Mouse (Mus musculus) small intestine, adult 2 months (tissue): ENCODE data around the gene Mios. TPM values are rescaled to one million over a fixed set of nuclear protein-coding genes. Genes with fewer than 3 reads are reported as not detected.
A peak's percentile ranks its signal among the peaks of the same experiment; 100 is the strongest.

ENCODE experiments used
- H3K27ac ChIP-seq: fragments of 200-500 bp; 2 replicates; pipeline ENCODE4 v1.5.1; 2012; ENCODE audit warnings: low read depth, low read length, control low read depth, inconsistent platforms; ENCODE audit not compliant: insufficient read depth
- H3K27me3 ChIP-seq: fragments of 200-500 bp; 2 replicates; pipeline ENCODE4 v1.6.1; 2012; ENCODE audit warnings: mild to moderate bottlenecking, moderate library complexity, low read length, inconsistent platforms; ENCODE audit not compliant: control insufficient read depth, insufficient read depth
- H3K36me3 ChIP-seq: fragments of 200-500 bp; 2 replicates; pipeline ENCODE4 v1.6.1; 2012; ENCODE audit warnings: mild to moderate bottlenecking, low read length, control low read depth, inconsistent platforms; ENCODE audit not compliant: control insufficient read depth, insufficient read depth
- H3K4me1 ChIP-seq: fragments of 200-500 bp; 2 replicates; pipeline ENCODE4 v1.6.1; 2012; ENCODE audit warnings: low read length, inconsistent platforms, mixed read lengths; ENCODE audit not compliant: control insufficient read depth, insufficient read depth, insufficient read length
- H3K4me3 ChIP-seq: fragments of 200-500 bp; 2 replicates; pipeline ENCODE4 v1.5.1; 2012; ENCODE audit warnings: low read depth, mild to moderate bottlenecking, control low read depth, inconsistent platforms, low read length, moderate library complexity
- CTCF ChIP-seq: fragments of 200-500 bp; IDR thresholded peaks from 2 replicates; pipeline ENCODE4 v1.5.1; 2012; ENCODE audit warnings: low read depth, mild to moderate bottlenecking, control low read depth, inconsistent platforms, low read length, moderate library complexity, mixed read lengths; ENCODE audit not compliant: insufficient replicate concordance, insufficient read length; ENCODE audit errors: extremely low read depth
- POLR2A ChIP-seq: fragments of 200-500 bp; IDR thresholded peaks from 2 replicates; pipeline ENCODE4 v1.6.1; 2012; ENCODE audit warnings: low read depth, mild to moderate bottlenecking, control low read depth, inconsistent platforms, low read length, moderate library complexity
- WGBS: fragments of 180-500 bp; shearing (Covaris S2); methylation state at CpG from one replicate; pipeline ENCODE4 v1.1.7; 2018; 5-methylcytosine and 5-hydroxymethylcytosine counted together
- polyA plus RNA-seq: library from polyadenylated mRNA; depleted of rRNA; stranded (reverse); fragments of >200 nt; gene quantifications from 2 replicates; pipeline ENCODE4 v1.2.3, GENCODE M21; 2012

Mios gene
- polyA plus RNA-seq, 1 experiment = 0.43 TPM

GRCm38 (mm10) chr6:8228596-8228995 lies 19.6 kb downstream of the Mios start:
- TF ChIP-seq POLR2A = no peak
- TF ChIP-seq CTCF = no peak
- 94% methylated on average over 3 of the region's 3 CpGs for WGBS
- Histone ChIP-seq H3K27me3 (no peaks in the 10 kb centered on the region), H3K27ac (no peak overlapping the region), H3K4me1 (no peaks in the 10 kb centered on the region), H3K4me3 (no peak overlapping the region), H3K36me3 (peaks cover 26% of the 10 kb centered on the region)

DNA sequence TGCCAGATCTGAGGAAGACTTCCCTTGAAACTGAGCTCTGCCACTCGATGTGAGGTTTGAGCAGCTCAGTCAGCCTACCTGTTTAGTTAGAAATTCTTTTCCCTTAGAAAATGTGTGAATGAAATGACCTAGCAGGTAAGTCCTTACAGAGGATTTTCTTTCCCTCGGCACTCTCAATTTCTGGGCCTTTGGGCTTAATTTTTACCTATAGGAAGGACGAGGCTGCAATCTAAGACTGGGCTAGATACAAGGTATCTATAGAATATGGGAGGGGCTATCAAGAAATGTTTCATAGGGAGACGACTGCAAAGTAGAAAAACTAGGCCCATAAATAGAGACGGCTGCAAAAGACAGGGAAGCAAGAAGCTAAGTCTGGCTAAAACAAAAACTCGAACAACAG lies 49.3 kb downstream of the Mios start:
- peak overlapping the region; percentile 13; the same call in 1 of the 2 replicates for H3K27ac ChIP-seq
- peak overlapping the region; percentile 90 for H3K4me3 ChIP-seq
- H3K4me1 ChIP-seq = no peaks in the 10 kb centered on the region
- WGBS = 3% methylated on average over 6 of the region's 6 CpGs
- 0 out of 2 replicates have a peak, but pooled peaks cover 6% of the 10 kb centered on the region for H3K36me3 ChIP-seq
- no peaks in the 10 kb centered on the region for H3K27me3 ChIP-seq
- TF ChIP-seq POLR2A (no peak), CTCF (no peak)

GRCm38 (mm10) chr6:8259004-8259666 lies 50.1 kb downstream of the Mios start, which contains the start of the genes Rpa3, Umad1 and Gm45062:
TSS of gene Rpa3 (minus strand) at chr6:8259173.
TSS of gene Umad1 (plus strand) at chr6:8259288.
TSS of gene Gm45062 (plus strand) at chr6:8259450.
- 0 out of 2 replicates have a peak, but pooled peaks cover 4% of the 10 kb centered on the region for H3K36me3 ChIP-seq
- H3K27ac ChIP-seq = peak within 1 kb of the TSS; percentile 88
- peak within 1 kb of the TSS; percentile 94 for H3K4me3 ChIP-seq
- H3K27me3 ChIP-seq = no peaks in the 10 kb centered on the region
- no peaks in the 10 kb centered on the region for H3K4me1 ChIP-seq
- under 1% methylated on average over 64 of the region's 64 CpGs for WGBS
- TF ChIP-seq POLR2A = peak; percentile 61
- no peak for TF ChIP-seq CTCF

DNA sequence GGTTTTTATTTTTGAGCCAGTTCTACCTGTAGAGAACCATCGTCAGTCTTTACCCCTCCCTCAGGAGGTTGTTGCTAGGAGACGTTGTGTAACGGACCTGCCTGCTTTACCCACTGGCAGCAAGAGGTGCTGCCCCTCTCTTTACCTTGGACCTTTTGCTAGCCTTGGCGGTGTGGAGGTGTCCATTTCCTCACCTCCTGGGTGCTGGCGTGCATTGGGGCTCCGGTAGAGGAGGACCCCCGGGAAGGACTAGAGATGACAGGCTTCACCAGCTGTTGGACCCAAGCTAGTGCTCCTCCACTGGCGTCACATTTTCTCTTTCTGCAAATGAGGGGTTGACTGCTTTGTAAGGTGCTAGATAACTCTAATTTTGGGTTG lies 50.6 kb downstream of the Mios start:
- Histone ChIP-seq H3K4me1 (no peaks in the 10 kb centered on the region), H3K4me3 (peak overlapping the region; percentile 94), H3K36me3 (0 out of 2 replicates have a peak, but pooled peaks cover 4% of the 10 kb centered on the region), H3K27ac (peak overlapping the region; percentile 88), H3K27me3 (no peaks in the 10 kb centered on the region)
- TF ChIP-seq POLR2A = no peak
- TF ChIP-seq CTCF = no peak
- WGBS = 0% methylated on average over 8 of the region's 8 CpGs

DNA sequence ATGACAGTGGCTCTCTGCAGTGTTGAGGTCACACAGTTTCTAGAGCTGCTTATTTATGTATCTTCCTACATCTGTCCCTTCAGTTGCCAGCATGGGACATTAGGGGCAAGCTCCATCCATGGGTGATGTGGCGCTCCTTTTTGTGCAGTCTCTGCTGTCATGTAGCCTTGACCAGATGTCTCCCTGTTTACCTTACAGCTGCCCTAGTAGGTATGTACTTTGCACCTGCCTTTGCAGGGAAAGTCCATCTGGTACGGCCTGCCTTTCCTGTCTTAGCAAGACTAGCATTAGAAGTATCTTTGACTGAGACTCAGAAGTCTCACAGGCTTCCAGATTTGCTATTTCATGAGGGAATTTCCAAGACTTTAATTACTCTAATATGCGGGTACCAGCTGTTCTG lies 62.0 kb downstream of the Mios start:
- Histone ChIP-seq H3K4me1 (peaks cover 4% of the 10 kb centered on the region), H3K27ac (no peak overlapping the region), H3K36me3 (0 out of 2 replicates have a peak, but pooled peaks cover 1% of the 10 kb centered on the region), H3K27me3 (no peaks in the 10 kb centered on the region), H3K4me3 (no peak overlapping the region)
- TF ChIP-seq CTCF = no peak
- no peak for TF ChIP-seq POLR2A
- 46% methylated on average over 3 of the region's 3 CpGs for WGBS

- Histone ChIP-seq H3K27me3 (no peaks in the 10 kb centered on the region), H3K27ac (no peak overlapping the region), H3K4me1 (peaks cover 4% of the 10 kb centered on the region), H3K4me3 (no peak overlapping the region), H3K36me3 (peaks cover 3% of the 10 kb centered on the region; the same call in 1 of the 2 replicates)
- TF ChIP-seq POLR2A (no peak), CTCF (peak; percentile 72; the same call in 1 of the 2 replicates)
- 29% methylated on average over 6 of the region's 6 CpGs for WGBS
Observed at GRCm38 (mm10) chr6:8274387-8275054, 65.5 kb downstream of the Mios start.

DNA sequence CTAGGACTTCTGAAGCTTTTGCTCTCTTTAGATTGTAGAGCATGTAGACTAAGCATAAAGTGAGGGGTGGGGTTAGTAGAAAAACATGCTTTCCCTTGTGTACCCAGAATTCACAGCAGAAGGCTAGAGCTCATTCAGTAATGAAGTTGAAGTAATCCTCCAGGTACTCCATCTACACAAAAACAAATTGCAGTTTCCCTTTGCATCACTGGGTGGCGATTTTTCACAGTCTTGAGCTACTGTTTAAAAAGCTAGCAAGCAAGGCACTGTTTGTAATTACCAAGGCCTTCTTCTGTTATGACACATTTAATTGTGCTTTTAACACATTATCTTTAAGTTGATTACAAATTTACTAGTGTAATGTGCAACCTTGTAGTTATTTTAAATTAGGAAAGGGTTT lies 66.1 kb downstream of the Mios start:
- 11% methylated on average over 1 of the region's 1 CpGs for WGBS
- Histone ChIP-seq H3K36me3 (peaks cover 3% of the 10 kb centered on the region; the same call in 1 of the 2 replicates), H3K27me3 (no peaks in the 10 kb centered on the region), H3K4me1 (peaks cover 4% of the 10 kb centered on the region), H3K4me3 (no peak overlapping the region), H3K27ac (no peak overlapping the region)
- TF ChIP-seq POLR2A (no peak), CTCF (no peak)
